ENCODE assay signal across 8 mouse cellular contexts in genomic region chr4:115827535-115827887, GRCm38 (mm10). TPM values are rescaled to one million over a fixed set of nuclear protein-coding genes. Genes with fewer than 3 reads are reported as not detected.
DNase-seq lines count a peak whose midpoint lies in the region; ATAC-seq and TF ChIP-seq lines count a peak whose summit lies in the region.

No protein-coding gene starts in this region.

- no peak overlapping the region; the same call in 1 of the 2 replicates for H3K27ac ChIP-seq in kidney, embryonic 14.5 days (ENCODE audit: low read depth, low read length)
- H3K27ac ChIP-seq in bone marrow, adult 2 months (ENCODE audit: control insufficient read depth, insufficient read depth, low read depth, low read length, poor library complexity) = peak overlapping the region; percentile 94
- H3K27ac ChIP-seq in hindbrain, embryonic 16.5 days (ENCODE audit: low read depth, low read length) = peak overlapping the region; percentile 75; the same call in 1 of the 2 replicates
- no peak overlapping the region for H3K27ac ChIP-seq in midbrain, embryonic 16.5 days (ENCODE audit: low read length)

- peak overlapping the region; percentile 81 for H3K4me3 ChIP-seq in kidney, embryonic 14.5 days (ENCODE audit: low read length)
- peak overlapping the region; percentile 96 for H3K4me3 ChIP-seq in bone marrow, adult 2 months (replicated peaks; ENCODE audit: control insufficient read depth, low read depth, low read length)
- peak overlapping the region; percentile 78 for H3K4me3 ChIP-seq in hindbrain, embryonic 16.5 days (ENCODE audit: low read length)
- peak overlapping the region; percentile 78 for H3K4me3 ChIP-seq in midbrain, embryonic 16.5 days (ENCODE audit: low read depth, low read length)

- WGBS in kidney, embryonic 14.5 days = 5% methylated on average over 4 of the region's 4 CpGs
- 1% methylated on average over 4 of the region's 4 CpGs for WGBS in bone marrow, adult 2 months
- 0% methylated on average over 4 of the region's 4 CpGs for WGBS in hindbrain, embryonic 16.5 days
- under 1% methylated on average over 4 of the region's 4 CpGs for WGBS in midbrain, embryonic 16.5 days

- peak overlapping the region; percentile 75 for H3K9ac ChIP-seq in kidney, embryonic 14.5 days (ENCODE audit: low read depth, low read length)
- peak overlapping the region; percentile 82 for H3K9ac ChIP-seq in hindbrain, embryonic 16.5 days (ENCODE audit: low read depth, low read length)
- H3K9ac ChIP-seq in midbrain, embryonic 16.5 days (ENCODE audit: low read depth, low read length) = peak overlapping the region; percentile 81

- H3K36me3 ChIP-seq in kidney, embryonic 14.5 days (ENCODE audit: control insufficient read depth, insufficient read depth, low read length) = peaks cover 10% of the 10 kb centered on the region
- no peaks in the 10 kb centered on the region for H3K36me3 ChIP-seq in hindbrain, embryonic 16.5 days (ENCODE audit: control insufficient read depth, insufficient read depth, low read length)
- no peaks in the 10 kb centered on the region for H3K36me3 ChIP-seq in midbrain, embryonic 16.5 days (ENCODE audit: control insufficient read depth, insufficient read depth, low read length)

- H3K27me3 ChIP-seq in kidney, embryonic 14.5 days (ENCODE audit: control insufficient read depth, insufficient read depth, low read length) = no peaks in the 10 kb centered on the region
- H3K27me3 ChIP-seq in hindbrain, embryonic 16.5 days (replicated peaks; ENCODE audit: control insufficient read depth, insufficient read depth, low read length) = no peaks in the 10 kb centered on the region
- H3K27me3 ChIP-seq in midbrain, embryonic 16.5 days (ENCODE audit: control insufficient read depth, insufficient read depth, low read depth, low read length) = no peaks in the 10 kb centered on the region

- peak overlapping the region; percentile 71 for H3K4me2 ChIP-seq in kidney, embryonic 14.5 days (replicated peaks; ENCODE audit: low read depth, low read length)
- peak overlapping the region; percentile 92 for H3K4me2 ChIP-seq in hindbrain, embryonic 16.5 days (ENCODE audit: low read length)
- peak overlapping the region; percentile 72 for H3K4me2 ChIP-seq in midbrain, embryonic 16.5 days (ENCODE audit: low read length)

- peaks cover 8% of the 10 kb centered on the region; the same call in 1 of the 2 replicates for H3K4me1 ChIP-seq in kidney, embryonic 14.5 days (ENCODE audit: control insufficient read depth, insufficient read depth, low read length)
- H3K4me1 ChIP-seq in bone marrow, adult 2 months (ENCODE audit: control insufficient read depth, insufficient read depth, low read length) = peaks cover 9% of the 10 kb centered on the region
- peaks cover 6% of the 10 kb centered on the region for H3K4me1 ChIP-seq in hindbrain, embryonic 16.5 days (ENCODE audit: control insufficient read depth, insufficient read depth, low read depth, low read length)
- peaks cover 6% of the 10 kb centered on the region for H3K4me1 ChIP-seq in midbrain, embryonic 16.5 days (ENCODE audit: control insufficient read depth, insufficient read depth, low read length)

- intact Hi-C loops in gastrocnemius, postnatal 14 days (cut with DNase I; ENCODE audit: low total_unique reads) = no loop called here

- no peak for TF ChIP-seq CTCF in bone marrow, adult 2 months (IDR thresholded peaks at IDR 0.05; ENCODE audit: control insufficient read depth, insufficient read depth, low read length)

- no peak for TF ChIP-seq POLR2A in bone marrow, adult 2 months (IDR thresholded peaks at IDR 0.05; ENCODE audit: borderline replicate concordance, control insufficient read depth, low read depth, low read length)

- no peak for DNase-seq in kidney, postnatal 36 days
- no peak for DNase-seq in ovary, postnatal 10 days (ENCODE audit: low spot score)
- no peak for DNase-seq in urinary bladder, adult 18-20 months (ENCODE audit: low spot score in 2 of 2)
- no peak for DNase-seq in gastrocnemius, postnatal 14 days

- no peak for ATAC-seq in kidney, embryonic 14.5 days (ENCODE audit: low FRiP score, low TSS enrichment)
- peak; percentile 58 for ATAC-seq in hindbrain, embryonic 16.5 days
- peak; percentile 34; the same call in 1 of the 2 replicates for ATAC-seq in midbrain, embryonic 16.5 days

- no peaks in the 10 kb centered on the region for H3K9me3 ChIP-seq in kidney, embryonic 14.5 days (ENCODE audit: control insufficient read depth, low read length)
- no peaks in the 10 kb centered on the region for H3K9me3 ChIP-seq in hindbrain, embryonic 16.5 days (ENCODE audit: control insufficient read depth, low read length)
- no peaks in the 10 kb centered on the region for H3K9me3 ChIP-seq in midbrain, embryonic 16.5 days (replicated peaks; ENCODE audit: control insufficient read depth, low read length, poor library complexity, severe bottlenecking)

RNA-seq across cellular contexts. Expression of gene Mob3c, which starts 0.4 kb away (rescaled TPM):
- polyA plus RNA-seq in kidney, embryonic 14.5 days (2014; fragmentation: Nextera tagmentation; extraction: Ambion mirVana) = 9.4 and 9.9 TPM in 2 replicates
- 14.9 and 26.1 TPM in 2 replicates for polyA plus RNA-seq in bone marrow, adult 2 months (2011; ENCODE audit: insufficient read depth, insufficient read length, low replicate concordance, missing spikeins)
- 4.9 and 7.8 TPM in 2 replicates for polyA plus RNA-seq in hindbrain, embryonic 16.5 days (2015; fragmentation: Nextera tagmentation; extraction: Ambion mirVana)
- 5.0 and 6.2 TPM in 2 replicates for polyA plus RNA-seq in midbrain, embryonic 16.5 days (2015; fragmentation: Nextera tagmentation; extraction: Ambion mirVana)
- 1 to 10 TPM; 2.8 to 3.4 TPM for total RNA-seq in gastrocnemius, postnatal 14 days (2021)

RNA-seq across cellular contexts. Expression of gene Mknk1, which starts 11.5 kb away (rescaled TPM):
- polyA plus RNA-seq in kidney, embryonic 14.5 days (2014; fragmentation: Nextera tagmentation; extraction: Ambion mirVana) = 17.6 and 19.6 TPM in 2 replicates
- 23.7 and 48.7 TPM in 2 replicates for polyA plus RNA-seq in bone marrow, adult 2 months (2011; ENCODE audit: insufficient read depth, insufficient read length, low replicate concordance, missing spikeins)
- 22.3 and 24.9 TPM in 2 replicates for polyA plus RNA-seq in hindbrain, embryonic 16.5 days (2015; fragmentation: Nextera tagmentation; extraction: Ambion mirVana)
- polyA plus RNA-seq in midbrain, embryonic 16.5 days (2015; fragmentation: Nextera tagmentation; extraction: Ambion mirVana) = 22.3 and 24.5 TPM in 2 replicates
- total RNA-seq in gastrocnemius, postnatal 14 days (2021) = 10 to 100 TPM; 23.8 to 25.4 TPM

RNA-seq across cellular contexts. Expression of gene Atpaf1, which starts 42.9 kb away (rescaled TPM):
- 55.8 and 63.5 TPM in 2 replicates for polyA plus RNA-seq in kidney, embryonic 14.5 days (2014; fragmentation: Nextera tagmentation; extraction: Ambion mirVana)
- polyA plus RNA-seq in bone marrow, adult 2 months (2011; ENCODE audit: insufficient read depth, insufficient read length, low replicate concordance, missing spikeins) = 6.4 and 9.2 TPM in 2 replicates
- 37.7 and 38.6 TPM in 2 replicates for polyA plus RNA-seq in hindbrain, embryonic 16.5 days (2015; fragmentation: Nextera tagmentation; extraction: Ambion mirVana)
- polyA plus RNA-seq in midbrain, embryonic 16.5 days (2015; fragmentation: Nextera tagmentation; extraction: Ambion mirVana) = 37.1 and 38.6 TPM in 2 replicates
- total RNA-seq in gastrocnemius, postnatal 14 days (2021) = 10 to 100 TPM; 31.2 to 42.1 TPM

RNA-seq across cellular contexts. Expression of gene Tex38, which starts 46.7 kb away (rescaled TPM):
- polyA plus RNA-seq in kidney, embryonic 14.5 days (2014; fragmentation: Nextera tagmentation; extraction: Ambion mirVana) = 0.26 TPM in 1 of 2 replicates, not detected in the other
- not detected in 2 replicates for polyA plus RNA-seq in bone marrow, adult 2 months (2011; ENCODE audit: insufficient read depth, insufficient read length, low replicate concordance, missing spikeins)
- 0.20 and 0.33 TPM in 2 replicates for polyA plus RNA-seq in hindbrain, embryonic 16.5 days (2015; fragmentation: Nextera tagmentation; extraction: Ambion mirVana)
- 0.46 and 0.72 TPM in 2 replicates for polyA plus RNA-seq in midbrain, embryonic 16.5 days (2015; fragmentation: Nextera tagmentation; extraction: Ambion mirVana)
- total RNA-seq in gastrocnemius, postnatal 14 days (2021) = 1 to 10 TPM in 1 of 2 experiments, under 1 TPM in 1; 0.80 to 1.5 TPM

RNA-seq across cellular contexts. Expression of gene Kncn, which starts 56.7 kb away (rescaled TPM):
- polyA plus RNA-seq in kidney, embryonic 14.5 days (2014; fragmentation: Nextera tagmentation; extraction: Ambion mirVana) = not detected in 2 replicates
- polyA plus RNA-seq in bone marrow, adult 2 months (2011; ENCODE audit: insufficient read depth, insufficient read length, low replicate concordance, missing spikeins) = 1.2 TPM in 1 of 2 replicates, not detected in the other
- 0.45 TPM in 1 of 2 replicates, not detected in the other for polyA plus RNA-seq in hindbrain, embryonic 16.5 days (2015; fragmentation: Nextera tagmentation; extraction: Ambion mirVana)
- 0.18 TPM in 1 of 2 replicates, not detected in the other for polyA plus RNA-seq in midbrain, embryonic 16.5 days (2015; fragmentation: Nextera tagmentation; extraction: Ambion mirVana)
- not detected for total RNA-seq in gastrocnemius, postnatal 14 days (2021)

Comparison
In these comparisons a context has a peak if more than half of its experiments do, and no peak if none do; other contexts are left out.
1. H3K27ac ChIP-seq: peak in bone marrow, adult 2 months (single experiment) and hindbrain, embryonic 16.5 days (single experiment); none in kidney, embryonic 14.5 days (single experiment) and midbrain, embryonic 16.5 days (single experiment).
2. Peak in every context shown above with its lines, with median percentiles within 50 percentile points of each other: H3K4me2 ChIP-seq, H3K4me3 ChIP-seq and H3K9ac ChIP-seq.